Mouse (Mus musculus): ENCODE data around the gene Olfr418.
"Not testable (repeated sequence)": the region's sequence is repeated elsewhere in the genome, so short reads cannot be mapped to it uniquely, and the experiment has no call there.

Gene Olfr418

DNA sequence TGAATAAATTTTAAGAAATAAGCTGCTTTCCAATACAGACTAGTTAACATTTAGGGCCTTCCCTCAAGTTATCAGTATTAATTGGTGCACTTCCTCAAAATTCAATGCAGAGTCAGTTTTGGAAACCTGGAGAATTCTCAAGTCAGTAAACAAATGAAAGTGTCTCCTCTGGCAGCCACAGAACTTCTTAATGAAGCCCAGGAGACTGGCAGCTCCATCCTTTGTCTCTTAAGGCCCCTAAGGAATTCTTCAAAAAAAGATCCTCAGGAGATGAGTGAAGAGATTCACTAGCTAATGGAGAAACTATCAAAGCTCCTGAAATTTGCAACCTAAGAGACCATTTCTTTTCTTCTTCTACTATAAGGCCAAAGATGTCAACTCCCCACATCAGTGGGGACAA lies at the start of gene Olfr418:
Gene Olfr418, plus strand, starts transcription at position 301 of the 400 bp plus-strand sequence.
- no peak for DNase-seq (ENCODE audit: low spot score in 2 of 2)

DNA sequence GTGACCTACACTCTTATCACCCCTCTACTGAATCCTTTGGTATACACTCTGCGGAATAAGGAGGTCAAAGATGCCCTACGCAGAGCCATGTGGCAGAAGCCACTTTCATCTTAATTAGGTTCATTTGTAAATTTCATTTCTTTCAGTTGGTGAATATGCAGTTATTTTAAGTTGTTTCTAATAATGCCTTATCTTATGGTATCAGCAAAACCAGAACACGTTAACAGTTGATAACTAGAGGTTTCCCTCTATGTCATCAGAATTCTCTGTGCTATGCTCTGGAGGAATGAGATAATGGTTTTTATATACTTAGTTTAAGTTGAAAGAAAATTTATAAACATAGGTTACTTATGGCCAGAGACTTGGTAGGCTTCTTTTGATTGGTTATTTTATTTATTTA lies 49.3 kb upstream of the Olfr418 start:
- no peak for DNase-seq (ENCODE audit: low spot score in 2 of 2)

DNA sequence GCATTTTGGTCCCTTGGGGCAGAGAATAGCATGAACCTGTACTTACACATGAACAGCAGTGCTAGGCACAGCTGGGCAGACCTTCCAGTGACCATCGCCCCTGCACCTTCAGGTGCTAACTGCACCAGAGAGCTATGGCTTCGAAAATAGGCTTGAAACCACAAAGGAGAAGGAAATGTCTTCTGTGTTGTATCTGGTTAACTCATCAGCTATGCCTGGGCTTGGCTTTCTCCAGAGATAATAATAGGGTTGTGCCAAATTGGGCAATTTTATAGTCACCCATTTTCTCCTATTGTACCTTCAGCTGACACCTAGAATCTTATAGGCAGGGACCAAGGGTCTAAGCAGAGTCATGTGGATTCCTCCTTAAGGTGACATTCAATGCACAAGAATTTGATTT lies 38.7 kb upstream of the Olfr418 start, which contains the start of gene Fcer1a:
Gene Fcer1a, minus strand, starts transcription at position 134 of the 400 bp plus-strand sequence.
- DNase-seq (ENCODE audit: low spot score in 2 of 2): no peak

DNA sequence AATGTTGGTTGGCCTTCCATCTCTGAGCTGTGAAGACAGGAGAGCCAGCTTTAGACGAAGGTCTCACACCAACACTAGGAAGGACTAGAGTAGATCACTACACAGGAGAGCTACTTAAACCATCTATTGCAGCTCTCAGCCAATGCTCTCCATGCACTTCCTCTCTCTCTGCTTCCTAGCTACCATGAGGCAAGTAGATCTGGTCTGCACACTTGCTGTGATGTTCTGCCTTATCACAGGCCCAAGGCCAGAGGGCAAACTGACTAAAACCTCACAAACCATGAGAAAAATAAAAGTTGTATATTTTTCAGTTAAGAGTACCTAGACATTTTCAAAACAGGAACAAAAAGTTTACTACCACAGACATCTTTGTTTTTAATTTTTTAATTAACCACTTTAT lies 28.8 kb upstream of the Olfr418 start:
- not testable (repeated sequence) for DNase-seq (ENCODE audit: low spot score in 2 of 2)

DNA sequence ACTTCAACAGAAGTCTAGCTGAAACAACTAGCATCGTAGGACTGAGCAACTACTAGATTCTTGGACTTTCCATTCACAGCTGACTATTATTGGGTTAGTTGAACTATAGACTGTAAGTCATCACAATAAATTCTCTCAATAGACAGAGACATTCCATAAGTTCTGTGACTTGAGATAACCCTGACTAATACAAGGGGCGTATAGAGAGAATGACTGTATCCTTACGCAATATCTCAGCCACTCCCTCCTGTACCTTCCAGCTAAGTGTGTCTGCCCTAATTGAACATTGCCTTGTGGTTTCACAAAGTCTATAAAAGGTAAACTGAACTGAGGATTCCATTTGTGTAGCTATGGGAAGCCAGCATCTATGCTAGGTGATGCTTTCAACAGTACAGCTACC lies 15.9 kb upstream of the Olfr418 start:
- DNase-seq (ENCODE audit: low spot score in 2 of 2): no peak

DNA sequence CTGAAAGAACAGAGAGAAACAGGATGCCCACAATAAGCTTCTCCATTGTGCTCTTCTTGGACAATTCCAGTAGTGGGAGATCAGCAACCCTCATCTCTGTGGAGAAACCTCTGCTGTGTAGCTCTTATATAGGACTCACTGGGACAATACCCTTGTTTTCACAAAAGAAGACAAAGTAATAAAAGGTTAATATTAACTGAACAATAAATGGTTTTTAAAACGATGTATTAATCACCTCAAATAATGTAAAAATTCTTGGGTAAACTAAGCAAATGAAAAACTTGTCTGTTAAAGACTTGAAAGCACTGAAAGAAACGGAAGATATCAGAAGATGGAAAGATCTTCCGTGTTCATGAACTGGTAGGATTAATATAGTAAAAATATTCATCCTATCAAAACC lies 11.9 kb downstream of the Olfr418 start, which contains the start of gene Mptx2:
Gene Mptx2, minus strand, starts transcription at position 101 of the 400 bp plus-strand sequence.
- no peak for DNase-seq (ENCODE audit: low spot score in 2 of 2)

DNA sequence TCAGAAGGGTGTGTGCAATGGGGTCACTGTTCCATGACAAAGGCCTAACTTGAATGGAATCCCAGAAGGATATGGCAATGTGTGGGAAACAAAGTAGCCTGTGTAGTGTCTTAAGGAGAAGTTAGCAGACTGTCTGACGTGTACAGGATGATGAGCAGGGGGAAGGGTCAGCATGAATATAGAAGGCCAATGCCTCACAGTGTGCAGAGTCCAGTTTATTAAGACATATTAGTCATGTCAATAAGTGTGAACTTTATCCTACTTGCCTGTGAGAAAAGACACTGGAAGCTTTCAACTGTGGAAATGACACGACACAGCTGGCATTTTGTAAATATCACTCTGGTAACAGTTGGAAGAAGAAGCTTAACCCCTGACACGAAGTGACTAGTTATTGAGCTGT lies 37.0 kb downstream of the Olfr418 start:
- DNase-seq (ENCODE audit: low spot score in 2 of 2): not testable (repeated sequence)

DNA sequence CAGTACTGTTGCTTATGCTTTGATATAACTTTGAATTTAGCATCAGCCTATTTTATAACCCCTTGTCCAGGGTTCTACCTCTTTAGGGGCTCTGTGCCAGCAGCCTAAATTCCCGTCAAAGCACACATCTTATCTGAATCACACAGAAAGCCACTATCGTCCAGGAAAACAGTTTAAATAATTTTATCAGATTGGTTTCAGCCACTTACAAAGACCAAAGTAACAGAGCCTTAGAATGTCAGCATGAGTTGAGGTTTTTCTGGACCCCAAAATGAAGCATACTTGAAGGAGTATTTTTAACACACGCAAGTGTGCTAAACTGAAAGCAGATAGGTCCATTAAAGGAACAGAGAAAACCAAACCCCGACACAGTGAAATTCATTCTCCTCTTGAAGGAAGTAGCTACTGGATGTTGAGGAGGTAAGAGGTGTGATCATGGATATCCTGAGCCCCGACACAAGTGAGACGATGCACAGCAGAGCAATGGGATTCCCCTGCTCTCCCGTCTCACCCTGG lies 47.8 kb downstream of the Olfr418 start:
- DNase-seq (ENCODE audit: low spot score in 2 of 2): not testable (repeated sequence)

DNA sequence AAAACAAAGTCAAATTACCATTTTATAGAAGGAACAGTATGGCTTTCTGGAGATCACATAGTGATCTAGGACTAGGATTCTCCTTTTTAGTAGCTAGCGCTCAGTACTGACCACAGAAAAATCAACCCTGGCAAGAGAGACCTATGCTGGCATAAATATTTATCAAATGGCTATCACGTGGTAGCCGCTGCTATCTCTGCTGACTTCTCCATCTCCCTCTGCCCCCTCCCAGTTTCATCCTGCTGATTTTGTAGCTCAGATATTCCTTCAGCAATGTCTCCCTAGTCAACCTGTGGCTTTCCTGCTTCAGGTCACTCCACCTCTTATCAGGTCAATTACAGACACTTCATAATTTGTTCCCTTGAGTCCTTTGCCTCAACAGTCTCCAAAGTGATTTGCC lies 49.9 kb downstream of the Olfr418 start:
- no peak for DNase-seq (ENCODE audit: low spot score in 2 of 2)

DNA sequence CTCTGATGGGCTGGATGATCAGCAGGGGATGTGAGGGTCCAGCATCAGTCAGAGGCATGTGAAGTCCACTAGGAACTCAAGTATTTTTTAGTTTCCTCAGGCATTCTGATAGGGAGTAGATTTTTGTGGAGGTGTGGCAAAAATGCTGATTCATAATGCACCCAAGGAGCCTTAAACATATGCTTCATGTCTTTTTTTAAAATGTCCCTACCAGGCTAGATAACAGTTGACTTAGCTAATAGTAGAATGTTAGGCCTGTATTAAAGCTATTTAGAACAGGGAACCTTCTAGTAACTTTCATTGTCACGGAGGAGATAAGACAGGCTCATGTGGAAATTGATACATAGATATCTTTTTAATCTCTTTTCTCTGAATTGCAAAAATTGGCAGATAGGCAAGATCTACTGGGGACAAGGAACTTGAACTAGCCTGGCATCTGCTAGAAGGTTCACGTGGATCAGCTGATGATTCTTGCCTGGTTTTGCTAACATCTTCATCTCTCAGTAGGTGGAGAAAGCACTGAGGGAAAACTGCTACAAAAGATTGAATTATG lies 52.2 kb downstream of the Olfr418 start:
- no peak for DNase-seq (ENCODE audit: low spot score in 2 of 2)

DNA sequence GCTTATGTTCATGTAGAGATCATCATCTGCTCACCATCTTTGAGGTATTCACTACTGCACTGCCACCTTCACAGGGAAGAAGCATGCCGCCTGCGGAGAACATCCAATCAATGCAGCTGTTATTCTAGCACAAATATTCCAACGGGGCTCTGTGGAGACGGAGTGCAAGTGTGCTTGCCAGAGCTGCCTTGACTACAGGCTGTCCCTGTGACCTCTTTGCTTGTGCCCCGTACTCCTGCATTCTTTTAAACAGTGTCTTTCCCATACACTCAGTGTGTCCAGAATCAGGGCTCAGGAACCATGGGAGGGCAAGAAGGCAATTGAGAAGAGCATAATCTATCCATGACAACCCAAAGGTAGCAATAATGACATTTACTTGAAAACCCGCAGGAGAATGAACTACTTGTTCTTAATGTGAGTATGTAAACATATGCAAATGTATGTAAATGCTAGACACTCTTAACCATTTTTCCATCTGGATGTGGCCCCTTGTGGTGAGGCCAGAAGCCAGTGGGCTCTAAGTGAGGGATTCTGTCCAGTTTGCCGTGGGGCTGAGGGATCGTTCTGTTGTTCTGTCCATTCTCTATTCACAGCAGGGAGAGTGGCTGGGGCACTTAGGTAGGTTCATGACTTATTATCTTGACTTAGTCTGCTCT lies 55.9 kb downstream of the Olfr418 start:
- no peak for DNase-seq (ENCODE audit: low spot score in 2 of 2)

DNA sequence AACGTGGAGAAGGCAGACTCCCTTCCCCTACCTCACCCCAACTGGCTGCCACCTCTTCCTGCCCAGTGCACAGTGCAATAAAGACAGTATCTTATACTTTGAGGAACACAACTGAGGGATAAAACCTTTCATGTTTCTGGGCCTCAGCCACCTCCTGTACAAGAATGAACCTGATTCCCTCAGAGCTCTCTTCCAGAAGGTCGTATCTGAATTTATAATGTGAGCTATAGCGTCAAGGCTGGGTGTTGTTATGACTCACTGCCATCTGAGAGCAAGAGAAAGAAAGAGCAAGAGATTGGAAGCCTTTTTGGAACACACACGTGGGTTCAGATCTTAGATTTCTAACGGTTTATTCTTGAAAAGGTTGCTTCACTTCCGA lies 56.4 kb downstream of the Olfr418 start:
- no peak for DNase-seq (ENCODE audit: low spot score in 2 of 2)
